Comparison of ENCODE assay signal across 8 mouse cellular contexts in genomic region chr10:60148087-60148486, GRCm38 (mm10). TPM values are rescaled to one million over a fixed set of nuclear protein-coding genes. Genes with fewer than 3 reads are reported as not detected.
DNase-seq lines count a peak whose midpoint lies in the region; ATAC-seq and TF ChIP-seq lines count a peak whose summit lies in the region.

No protein-coding gene starts in this region.

- peak; percentile 22; the same call in 1 of the 2 replicates for TF ChIP-seq CTCF in G1E (IDR thresholded peaks at IDR 0.05; ENCODE audit: low read depth, low read length)

- intact Hi-C loops in heart, postnatal 14 days (cut with DNase I): loop anchor here (2.0 to 5.0 kb wide), 4 partner anchors 43 to 256 kb away; no protein-coding TSS in a partner anchor

- no peak; the same call in 1 of the 2 replicates for ATAC-seq in G1E (ENCODE audit: extremely low read depth, insufficient number of reproducible peaks, low FRiP score, poor library complexity, severe bottlenecking)
- peak; percentile 82 for ATAC-seq in erythroid progenitor cell, adult 5-6 weeks (replicated peaks; ENCODE audit: low FRiP score, poor library complexity, severe bottlenecking)

- no peak overlapping the region for H3K4me3 ChIP-seq in G1E (ENCODE audit: low read depth, low read length)

- no peaks in the 10 kb centered on the region for H3K4me1 ChIP-seq in G1E (ENCODE audit: insufficient read depth, low read depth, low read length)

- peak; percentile 13 for DNase-seq in G1E (ENCODE audit: low spot score)
- peak; percentile 18 for DNase-seq in brain, embryonic 18.5 days (ENCODE audit: low read depth, low spot score)
- peak; percentile 83 to 87 for DNase-seq in heart, postnatal 14 days
- DNase-seq in kidney, postnatal 25 days: peak; percentile 81 to 89
- DNase-seq in lung, postnatal 10 days: peak; percentile 85
- DNase-seq in retina, adult 2 months (ENCODE audit: low read depth, low spot score): peak; percentile 75
- peak; percentile 82 to 83 for DNase-seq in thymus, postnatal 36 days

- no peaks in the 10 kb centered on the region for H3K9me3 ChIP-seq in G1E (replicated peaks)

- no peaks in the 10 kb centered on the region for H3K36me3 ChIP-seq in G1E (replicated peaks)

- H3K27me3 ChIP-seq in G1E (ENCODE audit: insufficient read depth, low read length): no peaks in the 10 kb centered on the region

RNA-seq across cellular contexts. Expression of gene Spock2, which starts 42.1 kb away (rescaled TPM):
- total RNA-seq in G1E (2014; fragmentation: Nextera tagmentation): not detected in 2 replicates
- total RNA-seq in G1E (2017): 0.12 TPM in 1 of 2 replicates, not detected in the other
- polyA plus RNA-seq in G1E (2012): 0.02 TPM in 1 of 2 replicates, not detected in the other
- total RNA-seq in erythroid progenitor cell, adult 5-6 weeks (2015; ENCODE audit: low replicate concordance): not detected in 2 replicates
- total RNA-seq in erythroid progenitor cell, adult 5-6 weeks (2017; ENCODE audit: low replicate concordance): not detected in 2 replicates
- total RNA-seq in heart, postnatal 14 days (2021): 10 to 100 TPM; 11.5 to 18.0 TPM

Comparison
In these comparisons a context has a peak if more than half of its experiments do, and no peak if none do; other contexts are left out.
1. DNase-seq: peak in every context shown above with its lines; median percentile 85 in heart, postnatal 14 days; 85 in kidney, postnatal 25 days; 85 in lung, postnatal 10 days; 82 in thymus, postnatal 36 days; 75 in retina, adult 2 months; 18 in brain, embryonic 18.5 days; 13 in G1E.
2. RNA of gene Spock2, which starts 42.1 kb away (total RNA-seq): 11.5 to 18.0 TPM in heart, postnatal 14 days; 0.12 TPM in G1E and not detected in erythroid progenitor cell, adult 5-6 weeks; every median in the first group is over 10 times any median in the second.